Mouse (Mus musculus): ENCODE measurements around the gene Ric1. TPM values are rescaled to one million over a fixed set of nuclear protein-coding genes. Genes with fewer than 3 reads are reported as not detected.

Ric1 gene
- 8.9 and 10.4 TPM in 2 replicates for polyA plus RNA-seq (2012; rRNA removed)

GRCm38 (mm10) chr19:29521637-29522435 lies at the start of gene Ric1:
Ric1 (plus strand) TSS chr19:29522282.
- Histone ChIP-seq H3K4me3 (ENCODE audit: insufficient read depth, low read depth, low read length) (peak within 1 kb of the TSS; percentile 88), H3K36me3 (ENCODE audit: control insufficient read depth, insufficient read depth, low read length) (no peaks in the 10 kb centered on the region), H3K4me1 (ENCODE audit: control insufficient read depth, insufficient read depth, low read length) (peaks cover 15% of the 10 kb centered on the region; the same call in 1 of the 2 replicates), H3K27ac (ENCODE audit: insufficient read depth, low read depth, low read length) (peak within 1 kb of the TSS; percentile 97), H3K27me3 (replicated peaks; ENCODE audit: control insufficient read depth, insufficient read depth, low read length) (no peaks in the 10 kb centered on the region)
- peak; percentile 92 for DNase-seq
- TF ChIP-seq CTCF (conservative IDR thresholded peaks at IDR 0.05; ENCODE audit: insufficient read depth, insufficient read length, low read depth, low read length) (no peak), POLR2A (IDR thresholded peaks at IDR 0.05; ENCODE audit: low read depth, low read length) (peak; percentile 75)
- 1% methylated on average over 80 of the region's 80 CpGs for WGBS

- DNase-seq: no peak
- H3K27ac ChIP-seq (ENCODE audit: insufficient read depth, low read depth, low read length): no peak overlapping the region
- 81% methylated on average over 8 of the region's 8 CpGs for WGBS
- H3K36me3 ChIP-seq (ENCODE audit: control insufficient read depth, insufficient read depth, low read length): no peaks in the 10 kb centered on the region
- TF ChIP-seq CTCF (conservative IDR thresholded peaks at IDR 0.05; ENCODE audit: insufficient read depth, insufficient read length, low read depth, low read length) (no peak), POLR2A (IDR thresholded peaks at IDR 0.05; ENCODE audit: low read depth, low read length) (no peak)
- no peak overlapping the region for H3K4me3 ChIP-seq (ENCODE audit: insufficient read depth, low read depth, low read length)
- no peaks in the 10 kb centered on the region for H3K27me3 ChIP-seq (replicated peaks; ENCODE audit: control insufficient read depth, insufficient read depth, low read length)
- H3K4me1 ChIP-seq (ENCODE audit: control insufficient read depth, insufficient read depth, low read length): peaks cover 17% of the 10 kb centered on the region
Measured at GRCm38 (mm10) chr19:29472424-29472823, 49.7 kb upstream of the Ric1 start.

GRCm38 (mm10) chr19:29472946-29473345 lies 49.1 kb upstream of the Ric1 start:
- DNase-seq: no peak
- TF ChIP-seq POLR2A (IDR thresholded peaks at IDR 0.05; ENCODE audit: low read depth, low read length) (no peak), CTCF (conservative IDR thresholded peaks at IDR 0.05; ENCODE audit: insufficient read depth, insufficient read length, low read depth, low read length) (no peak)
- Histone ChIP-seq H3K36me3 (ENCODE audit: control insufficient read depth, insufficient read depth, low read length) (no peaks in the 10 kb centered on the region), H3K27ac (ENCODE audit: insufficient read depth, low read depth, low read length) (no peak overlapping the region), H3K4me1 (ENCODE audit: control insufficient read depth, insufficient read depth, low read length) (peaks cover 17% of the 10 kb centered on the region), H3K4me3 (ENCODE audit: insufficient read depth, low read depth, low read length) (no peak overlapping the region), H3K27me3 (replicated peaks; ENCODE audit: control insufficient read depth, insufficient read depth, low read length) (no peaks in the 10 kb centered on the region)
- WGBS: 82% methylated on average over 5 of the region's 5 CpGs

- H3K27ac ChIP-seq (ENCODE audit: insufficient read depth, low read depth, low read length): no peak overlapping the region
- TF ChIP-seq POLR2A (IDR thresholded peaks at IDR 0.05; ENCODE audit: low read depth, low read length) (no peak), CTCF (conservative IDR thresholded peaks at IDR 0.05; ENCODE audit: insufficient read depth, insufficient read length, low read depth, low read length) (no peak)
- H3K36me3 ChIP-seq (ENCODE audit: control insufficient read depth, insufficient read depth, low read length): no peaks in the 10 kb centered on the region
- H3K4me1 ChIP-seq (ENCODE audit: control insufficient read depth, insufficient read depth, low read length): peaks cover 7% of the 10 kb centered on the region
- H3K27me3 ChIP-seq (replicated peaks; ENCODE audit: control insufficient read depth, insufficient read depth, low read length): no peaks in the 10 kb centered on the region
- no peak for DNase-seq
- no peak overlapping the region for H3K4me3 ChIP-seq (ENCODE audit: insufficient read depth, low read depth, low read length)
- WGBS: 69% methylated on average over 2 of the region's 2 CpGs
Measured at GRCm38 (mm10) chr19:29474803-29475202, 47.3 kb upstream of the Ric1 start.

GRCm38 (mm10) chr19:29475210-29475620 lies 46.9 kb upstream of the Ric1 start:
- DNase-seq: no peak
- no peaks in the 10 kb centered on the region for H3K27me3 ChIP-seq (replicated peaks; ENCODE audit: control insufficient read depth, insufficient read depth, low read length)
- H3K36me3 ChIP-seq (ENCODE audit: control insufficient read depth, insufficient read depth, low read length): no peaks in the 10 kb centered on the region
- no peak for TF ChIP-seq POLR2A (IDR thresholded peaks at IDR 0.05; ENCODE audit: low read depth, low read length)
- no peak for TF ChIP-seq CTCF (conservative IDR thresholded peaks at IDR 0.05; ENCODE audit: insufficient read depth, insufficient read length, low read depth, low read length)
- H3K4me1 ChIP-seq (ENCODE audit: control insufficient read depth, insufficient read depth, low read length): peaks cover 4% of the 10 kb centered on the region
- H3K4me3 ChIP-seq (ENCODE audit: insufficient read depth, low read depth, low read length): no peak overlapping the region
- H3K27ac ChIP-seq (ENCODE audit: insufficient read depth, low read depth, low read length): no peak overlapping the region
- WGBS: 83% methylated on average over 4 of the region's 4 CpGs

GRCm38 (mm10) chr19:29478598-29478997 lies 43.5 kb upstream of the Ric1 start:
- no peak overlapping the region for H3K27ac ChIP-seq (ENCODE audit: insufficient read depth, low read depth, low read length)
- no peak overlapping the region for H3K4me3 ChIP-seq (ENCODE audit: insufficient read depth, low read depth, low read length)
- DNase-seq: peak; percentile 26
- no peaks in the 10 kb centered on the region for H3K27me3 ChIP-seq (replicated peaks; ENCODE audit: control insufficient read depth, insufficient read depth, low read length)
- H3K4me1 ChIP-seq (ENCODE audit: control insufficient read depth, insufficient read depth, low read length): 0 out of 2 replicates have a peak, but pooled peaks cover 3% of the 10 kb centered on the region
- WGBS: 14% methylated on average over 4 of the region's 4 CpGs
- no peak for TF ChIP-seq CTCF (conservative IDR thresholded peaks at IDR 0.05; ENCODE audit: insufficient read depth, insufficient read length, low read depth, low read length)
- no peak for TF ChIP-seq POLR2A (IDR thresholded peaks at IDR 0.05; ENCODE audit: low read depth, low read length)
- no peaks in the 10 kb centered on the region for H3K36me3 ChIP-seq (ENCODE audit: control insufficient read depth, insufficient read depth, low read length)

GRCm38 (mm10) chr19:29481578-29481977 lies 40.5 kb upstream of the Ric1 start:
- TF ChIP-seq CTCF (conservative IDR thresholded peaks at IDR 0.05; ENCODE audit: insufficient read depth, insufficient read length, low read depth, low read length) (no peak), POLR2A (IDR thresholded peaks at IDR 0.05; ENCODE audit: low read depth, low read length) (no peak)
- WGBS: 69% methylated on average over 6 of the region's 6 CpGs

More at GRCm38 (mm10) chr19:29481578-29481977, 40.5 kb upstream of the Ric1 start:
- Histone ChIP-seq H3K27ac (ENCODE audit: insufficient read depth, low read depth, low read length) (no peak overlapping the region), H3K36me3 (ENCODE audit: control insufficient read depth, insufficient read depth, low read length) (no peaks in the 10 kb centered on the region), H3K27me3 (replicated peaks; ENCODE audit: control insufficient read depth, insufficient read depth, low read length) (no peaks in the 10 kb centered on the region), H3K4me3 (ENCODE audit: insufficient read depth, low read depth, low read length) (no peak overlapping the region), H3K4me1 (ENCODE audit: control insufficient read depth, insufficient read depth, low read length) (0 out of 2 replicates have a peak, but pooled peaks cover 3% of the 10 kb centered on the region)
- no peak for DNase-seq
